Mouse (Mus musculus): ENCODE measurements at regions not wholly inside any gene's neighbourhood (a gene's known extent, or its start where the extent isn't known, plus 50 kb on each side); places are given as distances from the start of the nearest gene placed in this dataset.

DNA sequence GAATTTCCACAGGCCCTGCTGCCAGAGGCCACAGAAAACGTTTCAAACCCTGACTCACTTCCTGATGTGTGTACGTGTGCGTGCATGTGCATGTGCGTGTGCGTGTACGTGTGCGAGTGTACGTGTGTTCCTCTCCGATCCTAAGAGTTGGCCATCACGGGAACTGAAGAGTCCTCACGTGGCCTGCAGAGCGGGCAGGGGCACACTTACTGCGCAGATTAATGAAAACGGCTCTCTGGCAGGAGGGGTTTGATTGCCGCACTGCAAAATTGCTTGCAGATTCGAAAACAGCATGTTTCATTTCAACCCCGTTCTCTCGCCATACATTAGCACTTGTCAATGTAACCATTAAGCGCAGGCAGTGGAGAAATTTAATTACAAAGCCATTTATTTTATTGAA lies 135.0 kb upstream of the Six2 start:
- ATAC-seq (ENCODE audit: insufficient read depth): no peak
- 72% methylated on average over 19 of the region's 19 CpGs for WGBS (ENCODE audit: insufficient replicate concordance)

DNA sequence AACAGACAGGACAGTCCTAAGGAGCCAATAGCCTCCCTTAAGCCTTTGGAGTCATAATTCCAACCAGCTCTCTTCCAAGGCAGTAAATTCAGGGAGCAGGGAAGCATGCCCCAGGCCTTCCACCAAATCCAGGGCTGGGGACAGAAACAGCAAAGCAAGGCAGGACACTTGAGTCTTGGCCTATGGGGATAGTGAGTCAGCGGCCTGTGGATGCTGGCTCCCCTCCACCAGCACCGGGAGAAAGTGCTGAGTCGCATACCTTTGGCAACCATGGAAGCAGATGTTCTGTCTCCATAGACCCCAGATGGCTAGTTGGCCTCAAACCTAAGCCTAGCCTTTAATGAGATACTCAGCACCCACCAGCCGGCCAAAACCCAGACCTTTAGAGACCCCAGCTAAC lies 133.8 kb upstream of the Six2 start:
- ATAC-seq (ENCODE audit: insufficient read depth): no peak
- no peak overlapping the region for H3K9ac ChIP-seq
- WGBS (ENCODE audit: insufficient replicate concordance): 53% methylated on average over 4 of the region's 4 CpGs

More for the DNA sequence above, 135.0 kb upstream of the Six2 start:
- H3K9ac ChIP-seq: no peak overlapping the region
- no peak overlapping the region for H3K4me2 ChIP-seq
- no peaks in the 10 kb centered on the region for H3K27me3 ChIP-seq
- H3K27ac ChIP-seq (replicated peaks): no peak overlapping the region
- H3K36me3 ChIP-seq (replicated peaks): no peaks in the 10 kb centered on the region
- H3K9me3 ChIP-seq (replicated peaks): no peaks in the 10 kb centered on the region
- no peaks in the 10 kb centered on the region for H3K4me1 ChIP-seq (replicated peaks)
- no peak overlapping the region for H3K4me3 ChIP-seq (replicated peaks)

DNA sequence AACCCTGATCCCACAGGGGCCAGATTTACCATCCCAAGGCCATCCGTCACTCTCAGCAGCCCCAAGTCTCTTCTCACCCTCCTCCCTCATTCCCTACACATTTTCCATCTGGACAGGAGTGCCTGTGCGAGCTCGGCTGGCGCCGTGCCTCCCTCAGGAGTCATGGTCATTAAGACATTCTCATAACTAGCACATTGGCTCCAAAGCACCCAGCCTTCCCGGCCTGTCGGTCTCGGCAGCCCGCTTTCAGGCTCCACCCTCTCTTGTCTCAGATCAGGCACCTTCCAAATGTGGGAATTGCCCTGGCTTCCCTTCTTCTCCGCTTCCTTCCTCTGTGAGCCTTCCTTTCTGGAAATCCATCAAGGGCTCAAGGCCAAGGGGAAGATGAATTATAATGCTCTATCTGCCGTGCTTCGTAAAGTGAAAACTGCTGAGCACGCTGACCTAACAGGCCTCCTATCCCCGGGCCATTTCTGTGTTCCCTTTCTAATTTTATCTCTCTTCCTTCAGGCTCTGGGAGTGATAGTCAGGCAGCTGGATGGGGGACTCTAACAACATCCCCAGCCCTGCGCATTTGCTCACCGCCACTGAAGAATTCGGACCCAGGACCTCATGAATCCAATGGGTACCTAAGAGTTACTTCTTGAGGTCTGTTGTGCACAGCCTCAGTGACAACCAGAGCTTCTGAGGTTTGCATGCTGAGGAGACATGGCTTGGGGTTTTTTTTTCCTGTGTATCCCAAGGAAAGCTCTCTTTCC lies 130.2 kb upstream of the Six2 start:
- 72% methylated on average over 17 of the region's 17 CpGs for WGBS (ENCODE audit: insufficient replicate concordance)
- H3K4me1 ChIP-seq (replicated peaks): no peaks in the 10 kb centered on the region
- ATAC-seq (ENCODE audit: insufficient read depth): no peak
- H3K9ac ChIP-seq: no peak overlapping the region
- no peaks in the 10 kb centered on the region for H3K36me3 ChIP-seq (replicated peaks)
- H3K27ac ChIP-seq (replicated peaks): no peak overlapping the region
- no peaks in the 10 kb centered on the region for H3K9me3 ChIP-seq (replicated peaks)
- no peaks in the 10 kb centered on the region for H3K27me3 ChIP-seq
- no peak overlapping the region for H3K4me3 ChIP-seq (replicated peaks)
- no peak overlapping the region for H3K4me2 ChIP-seq

More for the DNA sequence above, 133.8 kb upstream of the Six2 start:
- Histone ChIP-seq H3K27me3 (no peaks in the 10 kb centered on the region), H3K4me1 (replicated peaks) (no peaks in the 10 kb centered on the region), H3K4me2 (no peak overlapping the region), H3K9me3 (replicated peaks) (no peaks in the 10 kb centered on the region), H3K27ac (replicated peaks) (no peak overlapping the region), H3K36me3 (replicated peaks) (no peaks in the 10 kb centered on the region), H3K4me3 (replicated peaks) (no peak overlapping the region)

DNA sequence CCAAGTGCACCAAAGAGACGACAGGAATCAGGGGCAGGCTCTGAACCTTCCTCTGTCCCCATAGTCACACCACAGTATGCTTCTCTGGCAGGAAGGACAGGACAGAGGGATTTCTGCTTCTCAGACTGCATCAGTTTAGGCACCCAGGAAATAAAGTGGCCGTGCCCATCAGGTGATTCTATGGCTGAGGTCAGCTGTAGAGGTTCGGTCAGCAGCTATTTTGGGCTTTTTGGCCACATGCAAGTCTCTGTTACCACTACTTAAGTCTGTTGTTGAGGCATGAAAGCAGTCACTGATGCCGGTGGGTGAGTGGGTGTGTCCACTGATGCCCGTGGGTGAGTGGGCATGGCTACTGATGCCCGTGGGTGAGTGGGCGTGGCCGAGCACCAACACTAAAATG lies 128.4 kb upstream of the Six2 start:
- ATAC-seq (ENCODE audit: insufficient read depth): no peak
- no peaks in the 10 kb centered on the region for H3K27me3 ChIP-seq
- H3K36me3 ChIP-seq (replicated peaks): no peaks in the 10 kb centered on the region
- no peak overlapping the region for H3K4me3 ChIP-seq (replicated peaks)
- no peak overlapping the region for H3K9ac ChIP-seq
- H3K4me2 ChIP-seq: no peak overlapping the region
- H3K27ac ChIP-seq (replicated peaks): no peak overlapping the region
- H3K9me3 ChIP-seq (replicated peaks): no peaks in the 10 kb centered on the region
- 72% methylated on average over 8 of the region's 8 CpGs for WGBS (ENCODE audit: insufficient replicate concordance)
- H3K4me1 ChIP-seq (replicated peaks): no peaks in the 10 kb centered on the region

DNA sequence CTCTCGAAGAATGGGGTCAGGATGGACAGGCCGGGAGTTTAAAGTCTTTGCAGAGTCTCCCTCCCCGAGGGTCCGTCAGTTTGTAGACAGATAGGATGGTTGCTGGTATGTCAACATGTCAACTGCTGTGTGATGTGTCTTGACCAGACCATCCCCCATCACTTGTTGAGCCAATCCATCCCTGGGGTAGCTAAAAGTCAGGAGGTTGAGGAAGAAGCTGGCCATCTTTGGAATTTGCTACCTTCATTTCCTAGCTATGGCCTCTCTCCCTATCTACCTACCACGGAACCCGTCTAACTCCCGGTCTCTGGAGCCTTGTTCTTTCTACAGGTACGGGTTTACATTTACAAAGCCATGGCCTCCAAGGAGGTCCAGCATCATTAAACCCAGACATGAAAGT lies 128.0 kb upstream of the Six2 start:
- 67% methylated on average over 8 of the region's 8 CpGs for WGBS (ENCODE audit: insufficient replicate concordance)
- H3K9me3 ChIP-seq (replicated peaks): no peaks in the 10 kb centered on the region
- H3K27ac ChIP-seq (replicated peaks): no peak overlapping the region
- ATAC-seq (ENCODE audit: insufficient read depth): no peak
- no peak overlapping the region for H3K4me3 ChIP-seq (replicated peaks)
- no peaks in the 10 kb centered on the region for H3K36me3 ChIP-seq (replicated peaks)
- no peaks in the 10 kb centered on the region for H3K27me3 ChIP-seq
- H3K4me2 ChIP-seq: no peak overlapping the region
- no peaks in the 10 kb centered on the region for H3K4me1 ChIP-seq (replicated peaks)
- no peak overlapping the region for H3K9ac ChIP-seq

DNA sequence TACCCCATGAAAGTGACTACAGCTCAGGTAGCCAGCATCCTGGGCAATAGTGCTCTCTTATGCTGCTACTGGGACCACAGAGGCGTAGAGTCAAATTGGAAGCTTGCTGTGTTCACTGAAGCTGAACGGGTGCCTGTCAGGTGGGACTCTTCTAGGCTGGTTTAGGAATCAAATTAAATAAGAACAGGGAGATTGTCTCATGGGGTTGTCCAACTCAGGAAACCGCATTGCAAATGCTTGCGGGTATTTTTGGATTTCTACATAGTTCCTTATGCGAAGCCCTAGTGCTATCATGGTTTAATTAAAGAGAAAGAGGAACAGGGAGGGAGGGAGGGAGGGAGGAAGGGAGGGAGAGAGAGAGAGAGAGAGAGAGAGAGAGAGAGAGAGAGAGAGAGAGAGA lies 120.5 kb upstream of the Six2 start:
- H3K9ac ChIP-seq: no peak overlapping the region

DNA sequence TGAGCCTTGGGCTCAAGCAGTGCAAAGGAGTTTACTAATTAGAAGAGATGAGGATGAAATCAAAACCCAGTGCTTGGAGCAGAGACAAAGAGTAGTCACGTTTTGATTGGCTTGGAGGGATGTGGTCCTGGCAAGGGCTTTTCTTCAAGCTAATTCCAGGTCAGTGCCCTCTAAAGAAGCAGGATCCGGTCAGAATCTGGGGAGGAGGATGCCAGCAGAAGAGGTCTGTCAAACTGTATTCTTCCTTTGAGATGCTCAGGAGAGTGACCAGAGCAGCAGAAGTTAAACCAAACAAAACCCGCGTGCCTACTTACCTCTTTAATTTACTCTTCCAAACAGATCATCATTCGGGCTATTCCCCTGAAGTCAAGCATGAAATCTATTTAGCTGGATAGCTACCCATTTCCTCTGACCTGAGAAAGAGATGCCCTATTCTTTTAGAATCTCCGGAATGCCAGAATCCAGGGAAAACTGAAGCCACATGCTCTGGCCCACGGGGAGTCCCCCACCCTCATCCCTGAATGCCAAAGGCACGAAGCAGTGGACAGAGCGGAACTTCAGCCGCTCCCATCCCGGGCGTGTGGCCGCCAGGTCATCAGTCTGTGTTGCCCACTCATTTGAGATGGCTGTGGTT lies 117.8 kb upstream of the Six2 start:
- no peak overlapping the region for H3K4me2 ChIP-seq
- 56% methylated on average over 13 of the region's 13 CpGs for WGBS (ENCODE audit: insufficient replicate concordance)
- ATAC-seq (ENCODE audit: insufficient read depth): no peak
- no peaks in the 10 kb centered on the region for H3K9me3 ChIP-seq (replicated peaks)
- H3K4me3 ChIP-seq (replicated peaks): no peak overlapping the region
- H3K4me1 ChIP-seq (replicated peaks): no peaks in the 10 kb centered on the region
- H3K27ac ChIP-seq (replicated peaks): no peak overlapping the region
- H3K9ac ChIP-seq: no peak overlapping the region
- H3K27me3 ChIP-seq: peaks cover 59% of the 10 kb centered on the region
- no peaks in the 10 kb centered on the region for H3K36me3 ChIP-seq (replicated peaks)

More for the DNA sequence above, 120.5 kb upstream of the Six2 start:
- 50% methylated on average over 5 of the region's 5 CpGs for WGBS (ENCODE audit: insufficient replicate concordance)
- ATAC-seq (ENCODE audit: insufficient read depth): no peak
- H3K4me3 ChIP-seq (replicated peaks): no peak overlapping the region
- H3K27me3 ChIP-seq: peaks cover 33% of the 10 kb centered on the region
- H3K4me2 ChIP-seq: no peak overlapping the region
- H3K36me3 ChIP-seq (replicated peaks): no peaks in the 10 kb centered on the region
- H3K27ac ChIP-seq (replicated peaks): no peak overlapping the region
- no peaks in the 10 kb centered on the region for H3K9me3 ChIP-seq (replicated peaks)
- no peaks in the 10 kb centered on the region for H3K4me1 ChIP-seq (replicated peaks)

DNA sequence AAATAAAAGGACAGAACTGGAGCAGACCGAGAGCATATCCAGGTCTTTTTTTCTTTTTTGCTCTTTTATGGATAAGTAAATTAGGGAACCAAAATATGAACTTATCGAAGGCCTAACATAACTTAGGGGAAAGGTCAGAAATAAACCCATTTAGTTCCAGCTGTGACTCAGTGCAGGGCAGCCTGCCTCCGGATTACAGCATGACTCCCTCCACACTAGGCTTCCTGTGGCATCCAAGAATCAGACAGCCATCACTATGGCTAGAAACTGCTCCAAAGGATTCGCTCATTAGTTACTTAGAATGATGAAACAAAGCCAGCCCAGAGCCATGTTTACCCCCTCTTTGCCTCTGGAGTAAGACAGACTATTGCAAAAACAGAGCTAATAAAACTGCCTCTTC lies 116.6 kb upstream of the Six2 start:
- Histone ChIP-seq H3K4me3 (replicated peaks) (no peak overlapping the region), H3K4me2 (no peak overlapping the region), H3K27ac (replicated peaks) (no peak overlapping the region), H3K4me1 (replicated peaks) (peaks cover 5% of the 10 kb centered on the region), H3K27me3 (peaks cover 71% of the 10 kb centered on the region), H3K36me3 (replicated peaks) (no peaks in the 10 kb centered on the region), H3K9me3 (replicated peaks) (no peaks in the 10 kb centered on the region), H3K9ac (no peak overlapping the region)
- no peak for ATAC-seq (ENCODE audit: insufficient read depth)
- WGBS (ENCODE audit: insufficient replicate concordance): 52% methylated on average over 4 of the region's 4 CpGs

DNA sequence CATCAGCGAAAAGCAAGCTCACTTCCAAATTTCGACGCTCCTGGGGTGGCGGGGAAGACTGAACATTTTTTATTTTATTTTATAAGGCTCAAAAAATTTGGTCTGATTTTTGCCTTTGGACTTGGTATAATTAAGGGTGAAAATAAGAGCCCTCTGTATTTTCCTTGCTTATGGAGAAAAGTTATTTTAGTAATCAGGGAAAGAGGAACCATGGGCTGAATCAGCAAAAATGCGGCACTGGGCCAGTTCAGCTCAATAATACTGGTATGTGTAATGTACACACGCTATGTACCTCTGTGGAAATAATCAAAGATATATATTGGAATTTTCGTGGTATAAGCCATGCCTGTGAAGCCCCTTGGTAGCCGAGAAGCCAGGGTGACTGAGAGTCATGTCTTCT lies 113.7 kb upstream of the Six2 start:
- ATAC-seq (ENCODE audit: insufficient read depth): no peak
- H3K4me1 ChIP-seq (replicated peaks): peaks cover 6% of the 10 kb centered on the region
- no peak overlapping the region for H3K9ac ChIP-seq
- WGBS (ENCODE audit: insufficient replicate concordance): 55% methylated on average over 8 of the region's 8 CpGs
- no peaks in the 10 kb centered on the region for H3K36me3 ChIP-seq (replicated peaks)
- H3K27me3 ChIP-seq: peaks cover 83% of the 10 kb centered on the region
- no peak overlapping the region for H3K4me2 ChIP-seq
- H3K27ac ChIP-seq (replicated peaks): no peak overlapping the region
- no peak overlapping the region for H3K4me3 ChIP-seq (replicated peaks)
- no peaks in the 10 kb centered on the region for H3K9me3 ChIP-seq (replicated peaks)

DNA sequence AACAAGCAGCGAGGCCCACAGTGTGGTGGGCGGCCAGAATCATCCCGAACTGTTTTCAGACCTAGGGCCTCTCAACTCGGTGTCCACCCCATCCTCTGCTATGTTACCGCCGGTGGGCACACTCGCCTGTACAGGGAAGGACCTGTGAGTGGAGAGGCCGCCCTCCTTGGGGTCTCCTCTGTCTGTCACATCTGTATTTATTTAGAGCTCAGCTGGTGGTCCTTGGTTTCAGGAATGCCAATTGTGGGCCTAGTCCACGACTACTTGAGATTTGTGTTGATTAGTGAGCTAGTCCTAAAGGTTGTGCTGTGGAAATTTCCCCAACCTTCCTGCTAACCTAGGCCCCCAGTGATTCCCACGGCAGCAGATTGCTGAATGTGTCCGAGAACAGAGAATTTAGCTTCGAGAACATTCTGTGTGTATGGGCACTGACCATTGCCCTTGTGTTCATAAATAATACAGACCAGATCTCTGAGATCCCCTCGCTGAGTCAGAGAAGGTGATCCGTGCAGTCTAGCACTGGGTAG lies 113.1 kb upstream of the Six2 start:
- no peak overlapping the region for H3K4me3 ChIP-seq (replicated peaks)

DNA sequence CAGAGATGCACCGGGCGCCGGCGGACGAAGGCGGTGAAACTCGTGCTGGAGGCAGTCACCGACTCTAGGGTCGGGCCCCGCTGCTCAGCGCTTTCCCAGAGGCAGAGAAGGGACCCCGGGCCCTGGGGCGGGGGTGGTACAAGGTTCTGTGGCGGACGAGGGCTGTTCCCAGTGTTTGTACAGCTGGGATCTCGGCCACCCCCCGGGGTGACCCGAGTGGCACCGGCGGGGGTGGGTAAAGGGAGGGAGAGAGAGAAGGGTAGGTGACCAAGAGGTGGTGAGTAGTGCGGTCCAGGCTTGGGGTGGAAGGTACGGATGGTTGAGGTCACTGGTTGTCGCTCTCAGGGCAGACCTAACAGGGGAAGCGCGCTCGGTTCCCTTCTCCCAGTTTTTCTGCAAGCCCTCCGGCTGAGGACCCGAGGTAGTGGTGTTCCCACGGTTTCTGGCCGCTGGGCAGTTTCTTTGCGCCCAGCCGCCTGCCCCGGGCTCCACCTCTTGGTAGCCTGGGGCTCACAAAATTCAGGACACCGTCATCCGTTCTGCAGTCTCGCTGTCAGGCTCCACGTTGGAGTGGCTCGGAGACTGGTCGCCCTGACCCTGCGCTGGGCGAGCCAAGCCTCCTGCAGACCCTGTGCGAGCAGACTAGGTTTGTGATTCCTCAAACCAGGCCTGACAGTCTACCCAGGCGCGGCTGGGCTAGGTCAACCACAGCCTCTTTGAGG lies 112.4 kb upstream of the Six2 start:
- peak overlapping the region; percentile 52 for H3K4me2 ChIP-seq
- H3K9me3 ChIP-seq (replicated peaks): no peaks in the 10 kb centered on the region
- ATAC-seq (ENCODE audit: insufficient read depth): no peak
- no peaks in the 10 kb centered on the region for H3K36me3 ChIP-seq (replicated peaks)
- H3K4me3 ChIP-seq (replicated peaks): peak overlapping the region; percentile 35
- H3K27me3 ChIP-seq: peaks cover 83% of the 10 kb centered on the region
- H3K9ac ChIP-seq: no peak overlapping the region
- H3K4me1 ChIP-seq (replicated peaks): peaks cover 6% of the 10 kb centered on the region
- H3K27ac ChIP-seq (replicated peaks): no peak overlapping the region
- 3% methylated on average over 44 of the region's 44 CpGs for WGBS (ENCODE audit: insufficient replicate concordance)

More for the DNA sequence above, 113.1 kb upstream of the Six2 start:
- ATAC-seq (ENCODE audit: insufficient read depth): no peak
- WGBS (ENCODE audit: insufficient replicate concordance): 29% methylated on average over 14 of the region's 14 CpGs
- Histone ChIP-seq H3K9ac (no peak overlapping the region), H3K4me2 (no peak overlapping the region), H3K27ac (replicated peaks) (no peak overlapping the region), H3K36me3 (replicated peaks) (no peaks in the 10 kb centered on the region), H3K4me1 (replicated peaks) (peaks cover 6% of the 10 kb centered on the region), H3K27me3 (peaks cover 84% of the 10 kb centered on the region), H3K9me3 (replicated peaks) (no peaks in the 10 kb centered on the region)
